Mouse (Mus musculus) embryonic fibroblast, embryonic 13.5 days (primary cell): Measurements from ENCODE around the gene Agap1. TPM values are rescaled to one million over a fixed set of nuclear protein-coding genes. Genes with fewer than 3 reads are reported as not detected.

ENCODE experiments used
- H3K27ac ChIP-seq: 2 replicates; pipeline ENCODE4 v1.5.1; 2012; ENCODE audit warnings: low read length, control low read depth, inconsistent platforms; ENCODE audit not compliant: insufficient read depth
- H3K4me1 ChIP-seq: 2 replicates; pipeline ENCODE4 v1.6.1; 2011; ENCODE audit warnings: low read length; ENCODE audit not compliant: control insufficient read depth, insufficient read depth
- H3K4me3 ChIP-seq: 2 replicates; pipeline ENCODE4 v1.5.1; 2011; ENCODE audit warnings: mild to moderate bottlenecking, control low read depth, low read length; ENCODE audit not compliant: insufficient read depth
- CTCF ChIP-seq: IDR thresholded peaks from 2 replicates; pipeline ENCODE4 v1.5.1; 2011; ENCODE audit warnings: mild to moderate bottlenecking, control low read depth, low read length, moderate library complexity, borderline replicate concordance; ENCODE audit not compliant: insufficient read depth
- POLR2A ChIP-seq: IDR thresholded peaks from 2 replicates; pipeline ENCODE4 v1.6.1; 2011; ENCODE audit warnings: low read depth, mild to moderate bottlenecking, control low read depth, low read length, moderate library complexity
- polyA plus RNA-seq: library from polyadenylated mRNA; stranded (reverse); fragments of >200 nt; gene quantifications from 2 replicates; pipeline ENCODE4 v1.2.4, GENCODE M21; 2011; ENCODE audit warnings: low read depth; ENCODE audit not compliant: missing spikeins, insufficient read length

Gene Agap1
- polyA plus RNA-seq, 1 experiment: 32.1 TPM

DNA sequence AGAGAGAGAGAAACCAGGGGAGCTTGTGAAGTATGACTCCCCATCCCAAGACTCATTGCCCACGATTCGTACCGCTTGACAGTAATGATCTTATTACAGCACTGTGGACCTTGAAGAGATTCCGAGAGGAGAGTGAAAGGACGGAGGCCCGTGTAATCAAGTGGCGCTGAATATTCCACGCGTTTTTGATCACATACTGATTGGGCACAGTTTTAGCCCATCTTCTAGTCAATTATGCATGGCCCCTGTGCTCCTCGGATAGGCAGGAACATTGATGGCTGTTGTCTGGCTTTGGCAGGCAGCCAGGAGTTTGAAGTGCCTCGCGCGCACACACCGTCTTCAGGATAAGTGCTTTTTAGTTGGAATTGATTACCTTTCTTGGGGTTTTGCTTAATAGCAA is 344.1 kb downstream of the Agap1 start:
- no peak overlapping the region for H3K27ac ChIP-seq
- no peaks in the 10 kb centered on the region for H3K4me1 ChIP-seq
- TF ChIP-seq POLR2A: no peak
- no peak for TF ChIP-seq CTCF
- H3K4me3 ChIP-seq: no peak overlapping the region

DNA sequence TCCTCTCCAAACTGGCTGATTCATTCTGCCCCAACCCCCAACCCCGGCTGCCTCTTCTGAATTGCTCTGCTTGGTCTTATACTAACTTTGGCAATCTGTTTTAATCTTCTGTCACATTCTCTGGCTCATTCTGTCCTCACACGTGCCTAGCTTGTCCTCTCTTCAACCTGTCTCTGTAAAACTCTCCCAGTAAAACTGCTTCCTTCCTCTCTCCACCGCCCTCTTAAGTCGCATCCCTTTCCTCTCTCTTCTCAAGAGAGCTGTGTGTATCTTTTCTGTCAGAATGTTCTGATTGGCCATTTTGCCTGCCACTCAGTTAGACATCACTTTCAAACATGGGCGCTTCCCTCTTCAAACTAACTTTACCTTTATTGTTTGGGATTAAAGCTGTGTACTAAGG is 346.9 kb downstream of the Agap1 start:
- H3K4me1 ChIP-seq: 0 out of 2 replicates have a peak, but pooled peaks cover 2% of the 10 kb centered on the region
- TF ChIP-seq CTCF: no peak
- TF ChIP-seq POLR2A: no peak
- no peak overlapping the region for H3K4me3 ChIP-seq

DNA sequence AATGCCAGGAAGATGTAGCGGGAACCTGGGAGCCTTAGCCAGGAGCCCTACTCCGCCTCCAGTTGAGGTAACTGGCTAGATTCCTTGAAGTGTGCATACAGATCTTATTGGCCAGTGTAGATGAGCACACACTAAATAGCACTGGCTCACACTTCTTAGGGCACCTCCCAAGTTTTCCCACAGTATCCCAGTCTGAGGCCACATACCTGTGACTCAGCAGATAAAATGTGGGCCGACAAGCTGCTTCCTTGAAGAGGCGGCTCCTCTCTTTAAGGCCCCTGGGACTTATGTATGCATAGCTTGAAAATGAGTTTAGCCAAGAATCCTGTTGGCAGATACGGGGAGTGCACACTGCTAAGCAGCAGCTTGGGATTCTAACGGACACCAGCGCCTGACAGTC is 350.4 kb downstream of the Agap1 start:
- Histone ChIP-seq H3K4me3 (no peak overlapping the region), H3K4me1 (0 out of 2 replicates have a peak, but pooled peaks cover 2% of the 10 kb centered on the region), H3K27ac (no peak overlapping the region)
- TF ChIP-seq POLR2A: no peak
- TF ChIP-seq CTCF: no peak

More for the DNA sequence above, 346.9 kb downstream of the Agap1 start:
- no peak overlapping the region for H3K27ac ChIP-seq

DNA sequence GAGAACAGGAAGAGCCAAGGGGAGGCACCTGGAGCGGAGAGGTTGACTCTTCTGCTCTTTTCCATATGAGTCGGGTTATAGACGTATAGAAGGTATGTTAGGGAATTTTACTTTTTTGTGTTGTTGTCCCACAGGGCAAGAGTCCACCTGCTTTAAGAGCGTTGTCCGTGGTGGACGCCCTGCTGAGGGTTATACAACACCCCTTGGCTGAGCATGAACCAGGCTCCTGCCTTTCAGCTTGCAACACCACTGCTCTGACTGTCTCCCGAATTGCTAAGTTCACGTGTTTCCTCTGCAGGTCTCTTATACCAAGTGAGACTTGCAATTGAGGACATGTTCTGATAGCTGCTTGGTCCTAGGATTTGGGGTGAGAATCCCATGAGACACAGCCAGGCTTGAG is 358.2 kb downstream of the Agap1 start:
- H3K4me1 ChIP-seq: no peaks in the 10 kb centered on the region; the same call in 1 of the 2 replicates
- no peak for TF ChIP-seq POLR2A
- TF ChIP-seq CTCF: no peak
- no peak overlapping the region for H3K4me3 ChIP-seq
- H3K27ac ChIP-seq: no peak overlapping the region

DNA sequence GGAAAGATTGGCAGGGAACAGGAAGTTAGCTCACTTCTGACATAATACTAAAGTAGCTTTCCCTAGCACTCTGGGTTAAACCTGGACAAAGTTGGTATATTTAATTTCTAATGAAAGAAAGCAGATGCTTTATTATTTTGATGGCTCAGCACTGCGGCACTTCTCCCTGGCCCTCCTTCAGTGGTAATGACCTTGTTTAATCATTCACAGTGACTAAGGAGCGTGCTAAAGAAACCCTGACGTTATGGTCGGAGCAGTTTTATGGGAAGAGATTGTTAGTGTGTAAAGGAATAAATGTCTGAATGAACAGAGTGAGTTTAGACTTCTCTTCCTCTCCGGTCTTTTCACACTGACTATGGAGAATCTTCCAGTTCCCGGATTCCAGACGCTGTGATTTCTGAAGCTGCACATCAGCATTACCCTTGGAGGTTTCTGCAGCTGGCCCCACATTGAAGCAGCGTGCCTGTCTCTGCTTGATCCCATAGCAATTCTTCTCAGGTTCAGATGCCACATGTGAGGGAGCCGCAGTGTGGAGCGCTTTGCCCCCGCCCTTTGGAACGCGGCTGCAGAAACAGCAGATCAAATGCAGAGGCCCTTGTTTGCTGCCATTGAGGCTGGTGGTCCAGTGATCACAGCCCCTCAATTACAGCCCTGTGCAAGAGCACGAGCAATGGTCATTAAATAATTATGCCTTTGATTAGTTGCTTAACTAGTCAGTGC is 362.0 kb downstream of the Agap1 start:
- no peak overlapping the region for H3K4me3 ChIP-seq
- TF ChIP-seq POLR2A: no peak
- no peak for TF ChIP-seq CTCF
- no peaks in the 10 kb centered on the region; the same call in 1 of the 2 replicates for H3K4me1 ChIP-seq
- H3K27ac ChIP-seq: no peak overlapping the region

DNA sequence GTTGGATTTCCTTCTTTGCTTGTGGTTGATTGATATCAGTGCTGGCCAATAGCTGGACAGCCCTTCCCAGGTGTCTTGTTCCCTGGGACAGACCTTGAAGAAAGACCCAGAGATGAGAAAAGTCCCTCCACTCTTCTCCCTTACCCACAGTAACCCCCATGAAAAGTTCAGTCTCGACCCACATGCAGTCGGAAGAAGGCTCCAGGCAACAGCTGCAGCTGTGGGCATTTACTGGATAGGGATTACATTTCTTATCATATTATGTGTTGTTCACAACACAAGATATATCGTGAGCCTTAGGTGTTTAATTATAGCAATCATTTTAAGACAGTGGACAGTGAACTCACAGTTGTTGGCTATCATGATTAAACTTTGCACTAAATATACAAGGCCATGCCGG is 367.2 kb downstream of the Agap1 start:
- TF ChIP-seq CTCF: no peak
- no peak for TF ChIP-seq POLR2A
- Histone ChIP-seq H3K4me3 (no peak overlapping the region), H3K27ac (no peak overlapping the region), H3K4me1 (no peaks in the 10 kb centered on the region)

DNA sequence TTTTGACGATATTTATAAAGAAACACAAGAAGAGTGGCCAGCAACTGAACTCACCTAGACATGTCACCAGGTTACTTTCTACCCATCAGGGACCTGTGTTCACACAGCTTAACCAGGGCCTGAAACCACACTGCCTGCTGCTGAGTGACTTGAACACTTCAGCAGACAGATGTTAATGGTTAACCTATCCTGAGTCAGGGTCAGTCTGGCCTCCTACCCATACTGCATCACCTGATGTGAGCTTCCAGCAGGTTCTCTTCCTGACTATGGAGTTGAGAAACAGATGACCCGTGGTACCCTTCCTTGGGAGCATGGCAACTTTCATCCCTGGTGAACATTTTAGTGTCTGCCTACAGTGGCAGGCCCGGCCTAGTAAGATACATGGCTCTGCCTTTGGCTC is 367.8 kb downstream of the Agap1 start:
- TF ChIP-seq CTCF: no peak
- TF ChIP-seq POLR2A: no peak
- Histone ChIP-seq H3K27ac (no peak overlapping the region), H3K4me1 (no peaks in the 10 kb centered on the region), H3K4me3 (no peak overlapping the region)

DNA sequence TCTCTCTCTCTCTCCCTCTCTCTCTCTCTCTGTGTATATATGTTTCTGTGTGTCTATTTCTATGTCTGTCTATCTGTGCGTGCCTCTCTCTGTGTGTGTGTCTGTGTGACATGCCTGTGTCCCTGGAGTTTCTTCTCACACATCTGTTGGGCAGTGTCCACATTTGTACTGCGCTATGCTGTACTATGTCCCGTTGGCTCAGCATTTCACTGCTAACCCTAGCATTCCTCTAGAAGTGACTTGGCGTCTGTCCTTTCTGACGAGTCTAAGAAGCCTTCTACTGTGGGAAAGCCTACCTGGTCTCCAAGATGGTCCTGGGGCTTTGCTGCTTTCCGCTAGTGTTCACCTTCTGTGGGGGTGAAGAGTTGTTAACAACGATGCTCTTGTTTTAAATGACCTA is 368.4 kb downstream of the Agap1 start:
- Histone ChIP-seq H3K27ac (no peak overlapping the region), H3K4me3 (no peak overlapping the region), H3K4me1 (no peaks in the 10 kb centered on the region)
- TF ChIP-seq CTCF: no peak
- TF ChIP-seq POLR2A: no peak

DNA sequence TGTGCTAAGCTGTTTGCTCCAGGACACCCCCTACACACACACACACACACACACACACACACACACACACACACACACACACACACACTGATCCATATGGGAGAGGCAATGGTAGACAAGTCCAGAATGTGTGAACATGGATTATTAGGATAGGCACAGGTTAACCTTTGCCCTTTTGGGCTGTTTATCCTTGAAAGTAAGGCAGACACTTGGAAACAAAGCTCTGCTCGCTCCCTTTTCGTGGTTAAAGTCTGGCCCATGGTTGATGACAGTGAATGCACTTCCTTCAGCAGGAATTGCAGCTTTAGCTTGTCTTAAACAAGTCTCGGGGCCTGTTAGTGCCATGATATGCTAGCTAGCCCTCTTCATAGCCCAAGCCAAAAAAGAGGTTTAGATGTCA is 372.4 kb downstream of the Agap1 start:
- no peak overlapping the region for H3K4me3 ChIP-seq
- no peaks in the 10 kb centered on the region for H3K4me1 ChIP-seq
- H3K27ac ChIP-seq: no peak overlapping the region
- no peak for TF ChIP-seq POLR2A
- TF ChIP-seq CTCF: no peak

DNA sequence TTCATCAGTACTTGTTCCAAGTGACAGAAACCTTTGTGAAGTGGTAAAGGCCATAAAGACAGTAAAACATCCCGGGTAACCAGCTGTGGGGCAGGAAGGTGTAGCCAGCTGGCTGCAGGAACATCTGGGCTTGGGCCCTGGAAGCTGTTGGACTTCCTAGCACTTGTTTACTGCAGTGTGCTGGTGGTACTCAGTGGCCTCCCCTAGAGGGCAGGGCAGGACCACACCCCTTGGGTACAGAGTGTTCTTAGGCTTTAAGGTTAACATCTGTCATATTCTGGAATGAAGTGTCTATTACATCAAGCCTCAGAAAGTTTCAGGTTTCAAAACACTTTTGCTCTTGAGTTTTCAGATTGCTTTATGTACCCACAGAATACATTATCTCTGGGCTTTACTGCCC is 376.5 kb downstream of the Agap1 start:
- no peak for TF ChIP-seq POLR2A
- peak; percentile 15; the same call in 1 of the 2 replicates for TF ChIP-seq CTCF
- H3K27ac ChIP-seq: no peak overlapping the region
- no peak overlapping the region for H3K4me3 ChIP-seq

DNA sequence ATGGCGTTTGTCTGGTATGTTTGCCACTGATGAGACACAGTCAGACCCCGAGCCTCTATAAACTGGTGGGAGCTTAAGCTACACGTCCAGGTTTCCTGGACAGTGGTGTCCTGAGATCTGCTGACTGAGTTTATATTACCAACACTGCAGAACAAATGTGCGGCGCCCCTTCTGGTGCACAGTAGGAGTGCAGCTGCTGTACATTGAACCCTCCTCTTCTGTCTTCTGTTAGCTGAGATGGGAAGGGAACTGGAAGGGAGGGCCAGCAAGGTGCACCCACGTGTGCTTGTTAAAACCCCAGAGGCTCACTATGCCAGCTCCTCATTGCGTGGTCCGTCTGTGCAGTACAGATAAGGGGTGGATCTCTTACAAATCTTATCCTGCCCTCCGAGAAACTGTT is 389.5 kb downstream of the Agap1 start:
- Histone ChIP-seq H3K27ac (no peak overlapping the region), H3K4me1 (no peaks in the 10 kb centered on the region), H3K4me3 (no peak overlapping the region)
- TF ChIP-seq POLR2A: no peak
- no peak for TF ChIP-seq CTCF

More for the DNA sequence above, 376.5 kb downstream of the Agap1 start:
- no peaks in the 10 kb centered on the region for H3K4me1 ChIP-seq
